Mouse (Mus musculus): ENCODE results near the gene Hnrnpd. TPM values are rescaled to one million over a fixed set of nuclear protein-coding genes. Genes with fewer than 3 reads are reported as not detected.

Hnrnpd gene
- total RNA-seq (2021): 100 to 1,000 TPM; 205 to 208 TPM

DNA sequence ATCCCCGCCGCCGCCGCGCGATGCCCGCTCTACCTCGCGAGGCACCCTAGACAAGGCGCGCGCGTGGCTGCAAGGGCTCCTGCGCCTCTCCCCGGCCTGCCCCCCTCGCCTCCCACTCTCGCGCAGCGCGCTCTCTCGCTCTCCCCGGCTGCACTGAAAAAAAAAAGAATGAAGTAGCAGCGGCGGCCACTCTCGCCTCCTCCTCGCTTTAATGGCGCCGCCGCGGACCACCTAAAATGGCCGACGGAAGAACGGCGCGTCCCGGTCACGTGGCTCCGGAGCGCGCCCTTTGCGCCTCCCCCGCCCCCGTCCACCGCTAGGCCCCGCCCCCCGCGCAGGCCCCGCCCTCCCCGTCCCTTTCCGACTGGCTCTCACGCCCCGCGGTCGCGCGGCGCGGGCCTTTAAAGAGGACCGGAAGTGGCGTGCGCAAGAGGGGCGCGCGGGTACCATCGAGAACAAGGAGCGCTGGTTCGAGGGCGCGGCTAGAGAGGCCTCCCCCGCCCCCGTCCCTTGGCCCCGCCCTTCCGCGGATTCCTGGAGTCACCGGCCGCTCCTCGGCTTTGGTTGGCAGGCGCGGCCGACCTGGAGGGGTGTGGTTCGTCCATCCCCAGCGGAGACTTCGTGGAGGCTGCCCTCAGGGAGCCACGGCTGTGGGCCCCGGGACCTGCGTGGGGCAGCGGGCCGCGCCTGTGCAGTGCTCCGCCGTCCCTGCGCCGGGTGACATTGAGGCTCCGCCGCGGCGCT, at the start of gene Hnrnpd, which contains the start of gene 4930524J08Rik:
Hnrnpd (minus strand) TSS at position 240 of the 744 bp plus-strand sequence.
4930524J08Rik (plus strand) TSS at position 363 of the 744 bp plus-strand sequence.
- peak; percentile 89 to 92 for DNase-seq

- DNase-seq: no peak
Observed at GRCm38 (mm10) chr5:100024868-100025267, 46.1 kb upstream of the Hnrnpd start.

GRCm38 (mm10) chr5:100024403-100024802, 45.7 kb upstream of the Hnrnpd start:
- no peak for DNase-seq

DNA sequence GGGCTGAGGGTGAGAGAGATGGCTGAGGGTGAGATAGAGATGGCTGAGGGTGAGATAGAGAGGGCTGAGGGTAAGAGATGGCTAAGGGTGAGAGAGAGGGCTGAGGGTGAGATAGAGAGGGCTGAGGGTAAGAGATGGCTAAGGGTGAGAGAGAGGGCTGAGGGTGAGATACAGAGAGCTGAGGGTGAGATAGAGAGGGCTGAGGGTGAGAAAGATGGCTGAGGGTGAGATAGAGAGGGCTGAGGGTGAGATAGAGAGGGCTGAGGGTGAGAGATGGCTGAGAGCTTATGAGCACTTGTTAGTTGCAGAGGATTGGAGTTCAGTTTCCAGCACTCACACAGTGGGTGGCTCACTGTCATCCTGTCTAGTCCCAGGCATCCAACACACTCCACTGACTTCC, 41.4 kb upstream of the Hnrnpd start:
- DNase-seq: no peak

DNA sequence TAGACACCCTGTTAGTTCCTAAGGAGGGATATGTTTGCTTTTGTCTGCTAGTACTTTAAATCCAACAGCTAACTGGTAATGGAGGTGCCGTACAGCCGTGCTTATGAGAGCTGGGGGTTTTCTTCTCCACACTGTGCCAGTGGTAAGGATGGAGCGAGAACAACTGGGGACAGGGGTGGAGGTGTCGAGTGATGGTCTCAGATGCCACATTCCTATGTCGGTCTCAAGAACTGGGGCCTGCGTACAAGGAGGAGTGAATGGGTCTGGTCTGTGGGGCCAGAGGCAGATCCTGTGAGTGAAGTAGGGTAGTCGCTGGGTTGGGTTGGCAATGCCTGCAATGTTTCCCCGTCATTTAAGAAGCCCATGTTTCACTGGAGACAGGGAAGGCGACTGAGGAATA, 33.9 kb upstream of the Hnrnpd start:
- DNase-seq: no peak

DNA sequence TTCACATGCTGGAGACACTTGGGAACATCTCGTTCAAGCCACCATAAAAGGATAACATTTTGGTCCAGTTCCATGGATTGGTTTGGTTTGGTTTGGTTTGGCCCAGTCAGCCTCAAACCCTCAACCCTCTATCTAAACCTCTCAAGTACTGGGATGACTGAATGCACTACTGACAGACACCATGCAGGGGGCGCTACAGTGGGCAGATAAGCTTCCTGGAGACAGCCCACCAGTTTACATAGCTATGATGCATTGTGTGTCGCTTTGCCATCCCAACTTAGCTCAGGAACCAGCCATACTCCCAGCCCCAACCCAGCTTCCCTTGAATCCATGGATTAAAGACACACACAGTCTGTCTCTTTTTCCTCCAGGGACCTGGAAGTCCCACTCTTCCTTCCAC, 29.7 kb upstream of the Hnrnpd start:
- DNase-seq: no peak

DNA sequence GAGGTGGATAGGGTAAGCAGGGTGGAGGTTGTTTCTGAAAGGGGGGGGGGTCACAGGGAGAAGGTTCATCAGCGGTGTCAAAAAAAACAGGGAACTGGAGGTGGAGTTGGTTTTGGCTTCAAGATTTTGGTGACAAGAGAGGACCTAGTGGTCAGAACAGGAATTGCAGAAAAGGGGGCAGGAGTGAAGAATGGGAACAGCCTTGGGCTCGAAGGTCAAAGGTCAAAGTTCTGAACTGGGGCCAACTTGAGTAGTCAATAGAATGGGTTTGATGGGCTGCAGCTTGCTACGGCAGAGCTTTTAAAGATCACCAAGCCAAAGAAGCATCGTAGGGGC, 28.3 kb upstream of the Hnrnpd start:
- no peak for DNase-seq

GRCm38 (mm10) chr5:100006324-100007039, 27.7 kb upstream of the Hnrnpd start:
- no peak for DNase-seq

DNA sequence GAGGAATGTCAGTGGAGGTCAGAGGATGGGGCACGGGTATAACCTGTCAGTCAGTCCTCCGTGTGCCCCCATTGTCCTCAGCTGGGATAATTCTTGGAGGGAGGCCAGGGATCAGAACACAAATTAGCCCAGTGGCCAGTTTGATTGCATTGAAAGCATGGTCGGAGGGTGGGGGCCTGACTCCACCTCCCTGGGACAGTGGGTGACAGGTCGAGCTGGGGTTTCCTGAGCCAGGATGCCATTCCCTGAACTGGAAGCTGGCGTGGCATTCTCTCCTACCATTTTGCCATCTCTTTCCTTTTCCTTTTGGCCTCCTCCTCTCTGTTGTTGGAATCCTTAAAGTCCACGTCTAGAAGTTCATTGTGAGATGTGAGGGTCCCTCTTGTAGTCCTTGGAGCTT, 27.2 kb upstream of the Hnrnpd start:
- no peak for DNase-seq

- DNase-seq: no peak
Observed at GRCm38 (mm10) chr5:100005431-100005830, 26.7 kb upstream of the Hnrnpd start.

DNA sequence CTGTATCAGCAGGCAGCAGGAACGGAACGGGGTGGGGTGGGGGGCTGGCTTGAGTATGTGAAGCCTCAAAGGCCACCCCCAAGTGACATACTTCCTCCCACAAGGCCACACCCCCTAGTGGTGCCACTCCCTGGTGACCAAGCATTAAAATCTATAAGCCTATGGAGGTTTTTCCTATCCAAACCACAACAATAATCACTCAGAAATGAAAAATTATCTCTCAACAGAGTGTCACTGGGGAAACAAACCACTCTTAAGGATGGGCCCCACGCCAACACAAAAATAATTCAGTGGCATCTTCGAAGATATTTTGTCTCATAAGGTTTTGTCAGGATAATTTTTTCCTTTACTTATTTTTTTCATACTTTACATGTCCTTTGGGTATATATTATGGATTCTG, 25.2 kb upstream of the Hnrnpd start:
- no peak for DNase-seq

- DNase-seq: no peak
Observed at GRCm38 (mm10) chr5:100000500-100000899, 21.8 kb upstream of the Hnrnpd start.

DNA sequence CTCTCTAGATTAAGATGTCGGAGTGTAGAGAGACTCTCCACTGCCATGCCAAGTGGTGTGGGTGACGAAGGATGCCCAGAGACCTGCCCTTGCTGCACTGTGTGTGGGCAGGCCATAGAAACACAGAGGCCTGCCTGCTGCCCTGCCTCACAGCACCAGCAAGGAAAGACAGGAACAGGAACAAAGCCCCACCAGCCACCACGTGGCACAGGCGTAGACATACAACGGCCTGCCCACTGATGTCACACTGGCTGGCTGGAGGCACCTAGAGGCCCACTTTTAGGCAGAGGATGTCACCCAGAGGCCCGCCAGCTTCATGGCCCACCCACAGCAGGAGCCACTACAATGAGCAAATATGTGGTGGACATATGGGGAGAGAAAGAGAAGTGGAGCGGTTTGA, 21.3 kb upstream of the Hnrnpd start:
- DNase-seq: no peak

GRCm38 (mm10) chr5:99994680-99995079, 15.9 kb upstream of the Hnrnpd start:
- no peak for DNase-seq

- no peak for DNase-seq
Observed at GRCm38 (mm10) chr5:99994166-99994565, 15.4 kb upstream of the Hnrnpd start.

DNA sequence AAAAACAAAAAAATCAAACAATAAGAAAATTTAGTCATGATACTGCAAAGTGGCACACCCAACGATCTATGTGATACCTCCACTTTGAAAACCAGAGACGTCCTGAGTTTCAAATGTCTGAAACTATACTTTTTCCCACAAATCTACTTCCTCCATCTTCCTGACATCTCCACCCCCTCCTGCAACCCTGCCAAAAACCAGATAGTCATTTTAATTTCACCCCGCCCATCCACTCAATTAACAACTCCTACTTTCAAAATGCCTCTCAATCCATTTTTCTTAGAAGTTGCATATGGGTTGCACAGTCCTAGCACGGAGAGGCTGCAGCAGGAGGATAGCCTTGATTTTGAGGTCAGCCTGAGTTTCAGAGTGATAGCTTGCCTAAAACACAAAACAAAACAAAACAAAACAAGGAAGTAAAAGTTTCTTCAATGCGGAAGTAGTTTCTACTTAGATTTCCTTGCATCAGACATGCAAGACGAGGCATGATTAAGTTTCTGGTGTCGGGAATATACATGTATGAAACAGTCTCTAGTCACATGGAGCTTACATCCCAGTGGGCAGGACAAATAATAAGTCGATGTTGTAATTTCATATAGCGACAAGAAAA, 4.8 kb upstream of the Hnrnpd start:
- no peak for DNase-seq

DNA sequence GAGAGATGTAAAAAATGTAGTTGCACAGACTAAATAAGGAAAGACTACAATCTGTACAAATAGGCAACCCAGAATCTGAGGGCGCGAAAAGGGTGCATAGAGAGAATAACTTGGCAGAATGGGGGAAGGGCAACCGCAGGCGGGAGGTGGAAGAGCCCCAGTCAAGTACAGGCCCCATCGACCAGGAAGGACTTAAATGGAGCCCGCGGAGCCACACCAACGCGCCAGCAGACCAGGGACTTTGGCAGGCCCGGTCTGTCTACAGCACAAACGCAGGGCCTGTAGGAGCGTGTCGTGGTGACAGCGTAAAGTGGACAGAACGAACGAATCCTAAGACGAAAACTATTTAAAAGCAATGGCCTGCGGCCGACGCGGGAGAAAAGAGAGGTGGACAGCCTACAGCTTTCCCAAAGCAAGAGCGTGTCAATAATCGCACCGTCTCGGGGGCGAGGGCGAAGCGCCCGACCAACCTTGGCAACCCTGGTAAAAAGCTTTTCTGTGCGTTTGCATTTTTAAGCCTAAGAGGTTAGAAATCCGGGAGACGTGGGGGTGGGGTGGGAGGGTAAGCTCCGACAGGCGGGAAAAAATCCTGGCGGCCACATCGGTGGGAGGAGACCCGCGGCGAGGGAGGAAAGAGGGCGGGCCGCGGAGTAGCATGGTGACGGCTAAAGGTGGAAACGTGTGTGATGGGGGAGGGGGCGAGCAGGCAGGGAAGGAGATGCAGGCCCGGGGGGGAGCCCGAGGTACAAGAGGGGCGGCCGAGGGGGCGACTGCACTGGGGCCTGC, 1.0 kb downstream of the Hnrnpd start:
- DNase-seq: peak; percentile 60 to 69

GRCm38 (mm10) chr5:99976334-99976955, 2.3 kb downstream of the Hnrnpd start:
- DNase-seq: no peak

- no peak for DNase-seq
Observed at GRCm38 (mm10) chr5:99975776-99976175, 3.0 kb downstream of the Hnrnpd start.

- no peak for DNase-seq
Observed at GRCm38 (mm10) chr5:99975061-99975460, 3.7 kb downstream of the Hnrnpd start.

GRCm38 (mm10) chr5:99973941-99974340, 4.8 kb downstream of the Hnrnpd start:
- DNase-seq: no peak

DNA sequence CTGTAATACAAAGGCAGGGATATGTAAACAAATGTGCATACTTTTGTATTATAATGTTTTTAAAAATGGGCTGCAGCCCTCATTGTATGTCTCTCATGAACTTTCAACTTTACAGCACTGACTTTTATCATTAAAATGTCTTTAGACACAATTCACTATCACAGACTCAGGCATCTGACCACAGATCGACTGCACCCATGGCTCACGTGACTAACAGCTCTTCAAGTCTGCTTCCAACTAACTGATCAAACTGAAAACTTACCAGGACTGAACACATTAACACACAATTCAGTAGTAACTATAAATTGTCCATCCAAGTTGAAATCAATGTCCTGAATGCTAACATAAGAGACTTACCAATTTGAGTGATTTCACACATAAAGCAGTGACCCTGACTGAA, 18.8 kb downstream of the Hnrnpd start:
- DNase-seq: no peak
